Mouse (Mus musculus): Measurements from ENCODE around the gene Lyz1.

GRCm38 (mm10) chr10:117337946-117338345 lies 45.3 kb upstream of the Lyz1 start:
- no peak for TF ChIP-seq POLR2A (IDR thresholded peaks at IDR 0.05; ENCODE audit: insufficient read length, low read depth)
- TF ChIP-seq E2F4 (IDR thresholded peaks at IDR 0.05; ENCODE audit: insufficient read depth), result no peak
- no peak for TF ChIP-seq POLR2AphosphoS2 (IDR thresholded peaks at IDR 0.05; ENCODE audit: insufficient read length, low read depth)
- TF ChIP-seq USF1 (IDR thresholded peaks at IDR 0.05; ENCODE audit: low read depth), result no peak
- TF ChIP-seq TCF12 (IDR thresholded peaks at IDR 0.05; ENCODE audit: insufficient read depth, poor library complexity, severe bottlenecking), result no peak
- TF ChIP-seq REST (IDR thresholded peaks at IDR 0.05; ENCODE audit: insufficient read depth, insufficient read length), result no peak

All from myocyte (in vitro differentiated cells).